Mouse (Mus musculus): ENCODE results near the gene Capn1.

- TF ChIP-seq POLR2A (IDR thresholded peaks at IDR 0.05; ENCODE audit: control insufficient read depth in 1 of 2, insufficient read depth in 1 of 2, low read depth in 1 of 2, low read length in 2 of 2, poor library complexity in 1 of 2): no peak
- no peak for TF ChIP-seq E2F4 (IDR thresholded peaks at IDR 0.05; ENCODE audit: borderline replicate concordance, low read depth, low read length)
- no peak for TF ChIP-seq USF1 (IDR thresholded peaks at IDR 0.05; ENCODE audit: low read depth, low read length)
- no peak for TF ChIP-seq CTCF (IDR thresholded peaks at IDR 0.05 in 2 of 3, conservative IDR thresholded peaks at IDR 0.05 in 1 of 3; ENCODE audit: control insufficient read depth in 1 of 3, insufficient read depth in 1 of 3, low read depth in 2 of 3, low read length in 3 of 3, poor library complexity in 1 of 3, severe bottlenecking in 1 of 3)
- TF ChIP-seq EP300 (IDR thresholded peaks at IDR 0.05; ENCODE audit: low read depth in 1 of 2, low read length in 2 of 2): peak in 1 of 2 experiments; percentile 56; a peak in 2 of 4 replicates
- TF ChIP-seq GABPA (IDR thresholded peaks at IDR 0.05; ENCODE audit: low read depth, low read length): no peak
- no peak for TF ChIP-seq SIN3A (IDR thresholded peaks at IDR 0.05; ENCODE audit: low read length)
- TF ChIP-seq ZNF384 (IDR thresholded peaks at IDR 0.05; ENCODE audit: low read depth, low read length): 0 out of 2 replicates have a peak, but pooled peaks have one; percentile 9
- TF ChIP-seq TCF12 (IDR thresholded peaks at IDR 0.05; ENCODE audit: low read depth, low read length): peak; percentile 25; the same call in 1 of the 2 replicates
These were observed 15.0 kb upstream of the Capn1 start for GRCm38 (mm10) chr19:6030520-6031280.

All from MEL (cell line).